Mouse (Mus musculus) embryonic facial prominence, embryonic 15.5 days (tissue): ENCODE measurements at regions not wholly inside any gene's neighbourhood (a gene's known extent, or its start where the extent isn't known, plus 50 kb on each side); places are given as distances from the start of the nearest gene placed in this dataset.

Source experiments
- ATAC-seq: fragments of 200-750 bp; cut with Nextera tagmentation; 2 replicates; pipeline ENCODE4 v1.8.0; 2017; ENCODE audit warnings: low read depth, moderate TSS enrichment; ENCODE audit not compliant: insufficient number of reproducible peaks, low FRiP score, low TSS enrichment
- H3K27ac ChIP-seq: fragments of 300-500 bp; sonication (generic); replicated peaks from 2 replicates; pipeline ENCODE4 v1.5.1; 2015; ENCODE audit warnings: mild to moderate bottlenecking, inconsistent platforms
- H3K27me3 ChIP-seq: fragments of 300-500 bp; sonication (generic); 2 replicates; pipeline ENCODE4 v1.6.1; 2015; ENCODE audit warnings: inconsistent platforms
- H3K36me3 ChIP-seq: fragments of 300-500 bp; sonication (generic); 2 replicates; pipeline ENCODE4 v1.6.1; 2015; ENCODE audit warnings: mild to moderate bottlenecking, inconsistent platforms
- H3K4me1 ChIP-seq: fragments of 300-500 bp; sonication (generic); 2 replicates; pipeline ENCODE4 v1.6.1; 2015; ENCODE audit warnings: inconsistent platforms
- H3K4me2 ChIP-seq: fragments of 300-500 bp; sonication (generic); replicated peaks from 2 replicates; pipeline ENCODE4 v1.6.1; 2015; ENCODE audit warnings: mild to moderate bottlenecking, inconsistent platforms
- H3K4me3 ChIP-seq: fragments of 300-500 bp; sonication (generic); replicated peaks from 2 replicates; pipeline ENCODE4 v1.5.1; 2015; ENCODE audit warnings: mild to moderate bottlenecking, inconsistent platforms
- H3K9ac ChIP-seq: fragments of 300-500 bp; sonication (generic); 2 replicates; pipeline ENCODE4 v1.6.1; 2015; ENCODE audit warnings: inconsistent platforms
- H3K9me3 ChIP-seq: fragments of 300-500 bp; sonication (generic); replicated peaks from 2 replicates; pipeline ENCODE4 v1.6.1; 2016; ENCODE audit warnings: inconsistent platforms
- WGBS: fragments of 180-500 bp; shearing (Covaris S2); methylation state at CpG from one replicate; pipeline ENCODE4 v1.1.7; 2015; 5-methylcytosine and 5-hydroxymethylcytosine counted together

GRCm38 (mm10) chr15:62320966-62321365 is 1398.2 kb upstream of the A1bg start:
- no peaks in the 10 kb centered on the region for H3K4me1 ChIP-seq
- H3K4me2 ChIP-seq, result no peak overlapping the region
- H3K27ac ChIP-seq, result no peak overlapping the region
- H3K4me3 ChIP-seq, result no peak overlapping the region
- ATAC-seq, result no peak
- 63% methylated on average over 5 of the region's 5 CpGs for WGBS
- no peaks in the 10 kb centered on the region for H3K9me3 ChIP-seq
- no peak overlapping the region for H3K9ac ChIP-seq
- H3K36me3 ChIP-seq, result no peaks in the 10 kb centered on the region
- H3K27me3 ChIP-seq, result no peaks in the 10 kb centered on the region

- Histone ChIP-seq H3K4me2 (no peak overlapping the region), H3K36me3 (no peaks in the 10 kb centered on the region), H3K9me3 (no peaks in the 10 kb centered on the region), H3K4me1 (no peaks in the 10 kb centered on the region), H3K4me3 (no peak overlapping the region), H3K9ac (no peak overlapping the region), H3K27ac (no peak overlapping the region), H3K27me3 (no peaks in the 10 kb centered on the region)
- 53% methylated on average over 2 of the region's 2 CpGs for WGBS
- ATAC-seq, result no peak
Observed at GRCm38 (mm10) chr15:62314449-62314848, 1391.6 kb upstream of the A1bg start.

- H3K4me3 ChIP-seq, result no peak overlapping the region
- no peaks in the 10 kb centered on the region for H3K36me3 ChIP-seq
- no peaks in the 10 kb centered on the region for H3K9me3 ChIP-seq
- no peak for ATAC-seq
- H3K9ac ChIP-seq, result no peak overlapping the region
- WGBS, result 72% methylated on average over 3 of the region's 3 CpGs
- no peaks in the 10 kb centered on the region for H3K27me3 ChIP-seq
- no peaks in the 10 kb centered on the region for H3K4me1 ChIP-seq
- H3K27ac ChIP-seq, result no peak overlapping the region
- no peak overlapping the region for H3K4me2 ChIP-seq
Observed at GRCm38 (mm10) chr15:62302233-62302632, 1379.4 kb upstream of the A1bg start.

- no peak for ATAC-seq
- Histone ChIP-seq H3K27me3 (no peaks in the 10 kb centered on the region), H3K9ac (no peak overlapping the region), H3K27ac (no peak overlapping the region), H3K4me2 (no peak overlapping the region), H3K9me3 (no peaks in the 10 kb centered on the region), H3K4me3 (no peak overlapping the region), H3K4me1 (no peaks in the 10 kb centered on the region), H3K36me3 (no peaks in the 10 kb centered on the region)
- 89% methylated on average over 3 of the region's 3 CpGs for WGBS
Observed at GRCm38 (mm10) chr15:62301567-62301966, 1378.8 kb upstream of the A1bg start.

- no peak overlapping the region for H3K27ac ChIP-seq
- H3K4me1 ChIP-seq, result peaks cover 6% of the 10 kb centered on the region; the same call in 1 of the 2 replicates
- H3K27me3 ChIP-seq, result no peaks in the 10 kb centered on the region
- WGBS, result 86% methylated on average over 5 of the region's 5 CpGs
- H3K4me3 ChIP-seq, result no peak overlapping the region
- no peaks in the 10 kb centered on the region for H3K9me3 ChIP-seq
- no peak for ATAC-seq
- no peak overlapping the region for H3K4me2 ChIP-seq
- no peaks in the 10 kb centered on the region for H3K36me3 ChIP-seq
- H3K9ac ChIP-seq, result no peak overlapping the region
Observed at GRCm38 (mm10) chr15:62297138-62297537, 1374.3 kb upstream of the A1bg start.

- Histone ChIP-seq H3K27me3 (no peaks in the 10 kb centered on the region), H3K9ac (no peak overlapping the region), H3K36me3 (no peaks in the 10 kb centered on the region), H3K9me3 (no peaks in the 10 kb centered on the region), H3K4me1 (peaks cover 6% of the 10 kb centered on the region; the same call in 1 of the 2 replicates), H3K4me2 (no peak overlapping the region), H3K4me3 (no peak overlapping the region), H3K27ac (no peak overlapping the region)
- no peak for ATAC-seq
- 46% methylated on average over 8 of the region's 8 CpGs for WGBS
Observed at GRCm38 (mm10) chr15:62295233-62295927, 1372.6 kb upstream of the A1bg start.

- 60% methylated on average over 3 of the region's 3 CpGs for WGBS
- Histone ChIP-seq H3K4me1 (peaks cover 6% of the 10 kb centered on the region; the same call in 1 of the 2 replicates), H3K4me2 (no peak overlapping the region), H3K27me3 (no peaks in the 10 kb centered on the region), H3K9me3 (no peaks in the 10 kb centered on the region), H3K36me3 (no peaks in the 10 kb centered on the region), H3K9ac (no peak overlapping the region), H3K4me3 (no peak overlapping the region), H3K27ac (no peak overlapping the region)
- no peak for ATAC-seq
Observed at GRCm38 (mm10) chr15:62294786-62295185, 1372.0 kb upstream of the A1bg start.

- ATAC-seq, result no peak
- Histone ChIP-seq H3K27me3 (no peaks in the 10 kb centered on the region), H3K36me3 (no peaks in the 10 kb centered on the region), H3K4me2 (no peak overlapping the region), H3K27ac (no peak overlapping the region), H3K9me3 (no peaks in the 10 kb centered on the region), H3K4me3 (no peak overlapping the region), H3K4me1 (peaks cover 6% of the 10 kb centered on the region; the same call in 1 of the 2 replicates), H3K9ac (no peak overlapping the region)
- 77% methylated on average over 3 of the region's 3 CpGs for WGBS
Observed at GRCm38 (mm10) chr15:62292876-62293275, 1370.1 kb upstream of the A1bg start.

- H3K4me3 ChIP-seq, result no peak overlapping the region
- H3K36me3 ChIP-seq, result no peaks in the 10 kb centered on the region
- H3K27me3 ChIP-seq, result no peaks in the 10 kb centered on the region
- no peaks in the 10 kb centered on the region for H3K9me3 ChIP-seq
- H3K4me2 ChIP-seq, result no peak overlapping the region
- 91% methylated on average over 4 of the region's 4 CpGs for WGBS
- no peak overlapping the region for H3K9ac ChIP-seq
- peaks cover 13% of the 10 kb centered on the region; the same call in 1 of the 2 replicates for H3K4me1 ChIP-seq
- no peak overlapping the region for H3K27ac ChIP-seq
- no peak for ATAC-seq
Observed at GRCm38 (mm10) chr15:62290687-62291086, 1367.9 kb upstream of the A1bg start.

GRCm38 (mm10) chr15:62286666-62287655 is 1364.1 kb upstream of the A1bg start:
- WGBS, result 38% methylated on average over 11 of the region's 11 CpGs
- no peaks in the 10 kb centered on the region for H3K27me3 ChIP-seq
- no peaks in the 10 kb centered on the region for H3K9me3 ChIP-seq
- no peak for ATAC-seq
- H3K4me3 ChIP-seq, result no peak overlapping the region
- no peak overlapping the region for H3K27ac ChIP-seq
- no peak overlapping the region for H3K4me2 ChIP-seq
- H3K4me1 ChIP-seq, result peaks cover 7% of the 10 kb centered on the region; the same call in 1 of the 2 replicates
- H3K9ac ChIP-seq, result no peak overlapping the region
- no peaks in the 10 kb centered on the region for H3K36me3 ChIP-seq
